Mouse (Mus musculus) adrenal gland, postnatal 10 days (tissue): Measurements from ENCODE around the gene Ipo7. TPM values are rescaled to one million over a fixed set of nuclear protein-coding genes. Genes with fewer than 3 reads are reported as not detected.
"Not testable (repeated sequence)": the region's sequence is repeated elsewhere in the genome, so short reads cannot be mapped to it uniquely, and the experiment has no call there.

Experiments used
- DNase-seq: peaks from one replicate; pipeline ENCODE4 v3.0.0; 2021; ENCODE audit warnings: mixed read lengths
- long read RNA-seq, 2 experiments: library from polyadenylated mRNA; stranded (forward); transcript quantifications; one replicate each; pipeline ENCODE4 v2.0.0; 2021
- total RNA-seq, 2 experiments: library from RNA; stranded (reverse); gene quantifications; 2 replicates each; pipeline ENCODE4 v1.2.3; 2021

Gene Ipo7
- 10 to 100 TPM; 80.5 to 82.4 TPM for total RNA-seq
- long read RNA-seq, experiment 1, full-length matches to known transcripts, result 2 of 13 reads
- long read RNA-seq, experiment 1, partial matches to known transcripts, result 3 of 13 reads
- long read RNA-seq, experiment 1, other reads (novel, unspliced or antisense), result 8 of 13 reads
- long read RNA-seq, experiment 2, full-length matches to known transcripts, result 1 of 3 reads
- long read RNA-seq, experiment 2, partial matches to known transcripts, result 0 of 3 reads
- long read RNA-seq, experiment 2, other reads (novel, unspliced or antisense), result 2 of 3 reads

- DNase-seq, result peak; percentile 96
Measured at GRCm38 (mm10) chr7:110018117-110018630, at the start of gene Ipo7. Gene Ipo7 (plus strand): TSS chr7:110018274.

- no peak for DNase-seq
Measured at GRCm38 (mm10) chr7:109968924-109969450, 49.1 kb upstream of the Ipo7 start.

GRCm38 (mm10) chr7:109969542-109969941, 48.5 kb upstream of the Ipo7 start:
- no peak for DNase-seq

GRCm38 (mm10) chr7:109975966-109976715, 41.9 kb upstream of the Ipo7 start:
- DNase-seq, result no peak

DNA sequence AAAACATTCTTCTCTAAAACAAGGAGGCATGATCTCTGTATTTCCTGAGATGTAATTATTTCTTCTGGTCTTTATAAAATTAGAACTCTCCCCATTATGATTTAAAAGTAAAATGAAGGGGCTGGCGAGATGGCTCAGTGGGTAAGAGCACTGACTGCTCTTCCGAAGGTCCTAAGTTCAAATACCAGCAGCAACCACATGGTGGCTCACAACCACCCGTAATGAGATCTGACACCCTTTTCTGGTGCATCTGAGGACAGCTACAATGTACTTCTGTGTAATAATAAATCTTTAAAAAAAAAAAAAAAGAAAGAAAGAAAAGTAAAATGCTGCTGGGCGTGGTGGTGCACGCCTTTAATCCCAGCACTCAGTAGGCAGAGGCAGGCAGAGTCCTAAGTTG, 40.9 kb upstream of the Ipo7 start:
- DNase-seq, result not testable (repeated sequence)

DNA sequence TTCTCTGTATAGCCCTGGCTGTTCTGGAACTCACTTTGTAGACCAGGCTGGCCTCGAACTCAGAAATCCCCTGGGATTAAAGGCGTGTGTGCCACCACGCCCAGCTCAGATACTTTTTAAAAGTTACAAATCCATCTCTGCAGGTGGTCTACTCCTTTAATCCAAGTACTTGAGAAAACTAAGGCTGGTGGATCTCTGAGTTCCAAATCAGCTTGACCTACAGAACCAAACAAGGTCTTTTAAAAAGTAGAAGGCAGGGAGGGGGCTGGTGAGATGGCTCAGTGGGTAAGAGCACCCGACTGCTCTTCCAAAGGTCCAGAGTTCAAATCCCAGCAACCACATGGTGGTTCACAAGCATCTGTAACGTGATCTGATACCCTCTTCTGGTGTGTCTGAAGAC, 33.5 kb upstream of the Ipo7 start:
- not testable (repeated sequence) for DNase-seq

DNA sequence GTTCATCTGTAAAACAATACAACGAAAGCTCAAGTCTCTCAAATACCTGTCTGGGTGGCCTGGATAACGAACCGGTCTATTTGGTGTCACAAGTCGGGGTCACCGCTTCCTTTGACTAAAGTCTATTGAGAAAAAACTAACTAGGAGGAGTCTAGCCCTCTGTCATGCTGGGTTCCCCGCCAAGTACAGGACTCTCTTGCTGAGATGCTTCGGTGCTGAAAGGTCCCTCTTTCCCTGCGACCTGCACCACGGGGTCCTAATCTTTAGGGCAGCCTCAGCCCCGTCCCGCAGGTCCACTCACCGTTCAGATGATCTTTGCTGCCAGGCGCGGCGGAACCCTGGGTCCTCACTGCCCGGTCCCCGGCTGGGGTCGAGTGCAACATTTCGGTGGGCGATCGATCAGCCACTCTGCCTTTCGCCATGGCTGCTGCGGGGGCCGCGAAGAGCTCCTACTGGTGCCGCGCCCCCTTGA, 32.4 kb upstream of the Ipo7 start:
- DNase-seq, result no peak

DNA sequence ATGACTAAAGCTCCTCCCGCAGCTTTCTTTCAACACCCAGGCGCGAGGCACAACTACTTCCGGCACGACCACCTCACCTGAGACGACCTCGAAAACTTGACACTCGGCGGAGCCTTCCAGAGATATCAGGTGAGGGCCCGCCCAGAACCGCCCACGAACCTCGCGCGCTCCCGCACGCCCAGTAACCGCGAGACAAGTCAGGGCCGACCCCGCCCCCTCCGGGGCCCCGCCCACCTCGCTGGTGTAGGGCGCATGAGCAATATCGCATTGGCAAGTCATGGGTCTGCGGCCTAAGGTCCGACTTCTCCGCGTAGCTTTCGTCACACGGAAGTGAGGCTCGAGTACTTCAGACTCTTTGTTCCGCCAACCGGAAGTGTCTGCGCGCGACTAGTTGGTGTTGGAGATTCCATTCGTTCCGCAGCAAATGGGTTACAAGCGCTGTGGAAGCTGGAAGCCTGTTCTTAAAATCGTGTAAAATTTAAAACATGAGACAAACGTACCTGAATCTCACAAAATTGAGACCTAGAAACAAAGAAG, 31.9 kb upstream of the Ipo7 start:
- DNase-seq, result peak; percentile 100

DNA sequence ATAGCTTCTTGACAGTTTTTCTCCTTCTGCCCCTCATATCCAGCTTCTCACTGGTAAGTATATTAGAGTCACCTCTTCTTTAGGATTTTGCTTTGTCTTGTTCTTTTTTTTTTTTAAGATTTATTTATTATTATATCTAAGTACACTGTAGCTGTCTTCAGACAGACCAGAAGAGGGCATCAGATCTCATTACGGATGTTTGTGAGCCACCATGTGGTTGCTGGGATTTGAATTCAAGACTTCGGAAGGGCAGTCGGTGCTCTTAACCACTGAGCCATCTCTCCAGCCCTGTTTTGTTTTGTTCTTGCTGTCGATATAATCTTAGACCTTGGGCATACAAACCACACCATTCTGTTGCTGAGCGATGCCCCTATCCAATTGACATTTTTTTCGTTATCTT, 31.3 kb upstream of the Ipo7 start, which contains the start of gene Tmem41b:
TSS of gene Tmem41b (minus strand) at position 155 of the 400 bp plus-strand sequence.
- DNase-seq, result peak; percentile 18

GRCm38 (mm10) chr7:109991286-109991685, 26.8 kb upstream of the Ipo7 start:
- DNase-seq, result no peak

- peak; percentile 76 for DNase-seq
Measured at GRCm38 (mm10) chr7:109993157-109993959, 24.7 kb upstream of the Ipo7 start.

- DNase-seq, result no peak
Measured at GRCm38 (mm10) chr7:109998388-109998787, 19.7 kb upstream of the Ipo7 start.

DNA sequence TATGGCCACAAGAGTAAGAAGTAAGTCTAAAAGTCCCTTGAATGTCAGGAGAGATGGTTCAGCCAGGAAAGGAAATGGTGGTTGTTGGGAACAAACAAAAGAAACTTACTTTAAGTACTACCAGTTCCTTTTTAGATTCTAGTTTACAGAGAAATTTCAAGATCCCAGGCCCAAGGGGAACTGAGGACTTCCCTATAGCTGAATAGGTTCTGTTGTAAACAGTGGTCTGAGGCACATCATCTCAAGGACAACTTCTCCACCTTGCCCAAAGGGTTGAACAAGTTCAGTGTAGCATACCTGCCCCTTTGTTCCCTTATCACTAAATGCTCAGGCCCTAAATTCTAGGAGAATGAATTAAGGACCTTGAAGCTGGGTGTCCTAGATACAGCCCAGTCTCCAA, 16.0 kb upstream of the Ipo7 start:
- DNase-seq, result no peak

GRCm38 (mm10) chr7:110002968-110003367, 15.1 kb upstream of the Ipo7 start:
- DNase-seq, result peak; percentile 76

- DNase-seq, result no peak
Measured at GRCm38 (mm10) chr7:110005976-110006375, 12.1 kb upstream of the Ipo7 start.

DNA sequence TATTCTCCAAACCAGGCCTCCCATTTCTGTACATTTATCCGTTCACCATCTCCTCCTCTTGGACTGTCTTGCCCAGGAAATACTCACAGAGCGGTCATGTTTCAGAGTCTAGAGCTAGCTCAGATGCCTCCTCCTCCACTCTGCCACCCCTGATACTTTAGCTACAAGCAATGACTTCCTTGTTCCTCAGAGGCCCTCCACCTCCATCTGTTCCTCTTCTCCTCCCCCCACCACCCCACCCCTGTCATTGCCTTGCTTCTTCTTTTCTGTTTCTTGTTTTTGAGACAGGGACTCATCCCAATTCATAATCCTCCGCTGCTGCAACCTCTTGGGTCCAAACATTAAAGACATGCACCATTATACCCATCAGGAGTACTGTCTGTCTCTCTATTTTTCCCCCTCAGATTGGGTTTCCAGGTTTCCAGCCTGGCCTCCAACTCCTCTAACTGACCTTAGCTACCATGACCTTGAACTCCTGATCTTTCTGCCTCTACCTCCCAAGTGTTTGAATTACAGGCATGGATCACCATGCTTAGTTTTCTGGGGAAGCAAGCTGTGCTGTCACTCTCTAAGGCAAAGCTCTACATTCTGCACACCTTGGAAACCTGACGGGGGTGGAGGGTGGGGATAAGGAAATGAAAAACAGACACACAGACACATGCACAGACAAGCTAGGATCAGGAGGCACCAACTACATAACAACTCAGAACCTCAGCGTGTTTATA, 11.4 kb upstream of the Ipo7 start:
- DNase-seq, result no peak

GRCm38 (mm10) chr7:110008513-110008912, 9.6 kb upstream of the Ipo7 start:
- no peak for DNase-seq

- no peak for DNase-seq
Measured at GRCm38 (mm10) chr7:110009084-110009483, 9.0 kb upstream of the Ipo7 start.

DNA sequence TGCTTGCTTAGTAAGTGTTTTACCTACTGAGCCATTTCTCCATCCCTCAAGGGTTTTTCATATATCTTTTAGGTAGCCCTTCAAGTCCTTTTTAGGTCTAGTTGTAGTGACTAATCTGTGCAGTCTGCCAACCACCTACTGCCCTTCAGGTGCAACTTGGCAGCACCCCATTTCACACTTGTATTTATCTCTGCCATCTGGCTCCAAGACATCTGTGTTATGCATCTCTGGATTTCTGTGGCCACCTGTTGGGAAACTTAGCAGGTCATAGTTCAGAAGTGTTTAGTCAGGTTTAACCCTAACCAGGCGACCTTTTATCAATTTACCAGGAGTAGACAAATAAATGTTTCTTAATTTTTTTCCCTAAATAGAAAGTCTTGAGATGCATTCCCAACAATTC, 6.7 kb upstream of the Ipo7 start:
- DNase-seq, result no peak

GRCm38 (mm10) chr7:110014272-110014671, 3.8 kb upstream of the Ipo7 start:
- DNase-seq, result no peak
